Mouse (Mus musculus) hindbrain, embryonic 11.5 days (tissue): ENCODE results near the gene Hnrnpul2. TPM values are rescaled to one million over a fixed set of nuclear protein-coding genes. Genes with fewer than 3 reads are reported as not detected.

ENCODE experiments used
- ATAC-seq: fragments of 200-750 bp; cut with Nextera tagmentation; 2 replicates; pipeline ENCODE4 v1.8.0; 2017; ENCODE audit warnings: mild to moderate bottlenecking, moderate TSS enrichment, moderate library complexity; ENCODE audit not compliant: low FRiP score
- DNase-seq: peaks from one replicate; pipeline ENCODE4 v3.0.0-alpha.2; 2015; ENCODE audit warnings: low spot score
- H3K27ac ChIP-seq: fragments of 300-500 bp; sonication (generic); 2 replicates; pipeline ENCODE4 v1.5.1; 2014; ENCODE audit warnings: mild to moderate bottlenecking, low read depth, low read length
- H3K27me3 ChIP-seq: fragments of 300-500 bp; sonication (generic); 2 replicates; pipeline ENCODE4 v1.6.1; 2014; ENCODE audit warnings: mild to moderate bottlenecking, low read length, moderate library complexity, mixed read lengths; ENCODE audit not compliant: control insufficient read depth, insufficient read depth
- H3K36me3 ChIP-seq: fragments of 300-500 bp; sonication (generic); 2 replicates; pipeline ENCODE4 v1.6.1; 2014; ENCODE audit warnings: mild to moderate bottlenecking, low read length, moderate library complexity, mixed read lengths; ENCODE audit not compliant: control insufficient read depth, insufficient read depth
- H3K4me1 ChIP-seq: fragments of 300-500 bp; sonication (generic); replicated peaks from 2 replicates; pipeline ENCODE4 v1.6.1; 2014; ENCODE audit warnings: low read length, mixed read lengths; ENCODE audit not compliant: control insufficient read depth, insufficient read depth
- H3K4me2 ChIP-seq: fragments of 300-500 bp; sonication (generic); replicated peaks from 2 replicates; pipeline ENCODE4 v1.6.1; 2014; ENCODE audit warnings: mild to moderate bottlenecking, low read depth, low read length
- H3K4me3 ChIP-seq: fragments of 300-500 bp; sonication (generic); 2 replicates; pipeline ENCODE4 v1.5.1; 2014; ENCODE audit warnings: low read depth, low read length
- H3K9ac ChIP-seq: fragments of 300-500 bp; sonication (generic); 2 replicates; pipeline ENCODE4 v1.6.1; 2014; ENCODE audit warnings: low read depth, low read length
- H3K9me3 ChIP-seq: fragments of 300-500 bp; sonication (generic); 2 replicates; pipeline ENCODE4 v1.6.1; 2016; ENCODE audit warnings: low read length; ENCODE audit not compliant: control insufficient read depth
- WGBS: fragments of 180-500 bp; shearing (Covaris S2); extraction: QIAGEN DNeasy Blood & Tissue Kit; methylation state at CpG from one replicate; pipeline ENCODE4 v1.1.7; 2014; 5-methylcytosine and 5-hydroxymethylcytosine counted together
- polyA plus RNA-seq: library from polyadenylated mRNA; unstranded; fragments of >200 nt; fragmentation: Nextera tagmentation; extraction: Ambion mirVana; gene quantifications from 2 replicates; pipeline ENCODE4 v1.2.1, GENCODE M21; 2014

Gene Hnrnpul2
- polyA plus RNA-seq, 1 experiment from 2014 or later, result 10.1 TPM

- DNase-seq (peak; percentile 74), ATAC-seq (peak; percentile 29)
- Histone ChIP-seq H3K4me3 (peak overlapping the region; percentile 48), H3K27me3 (no peaks in the 10 kb centered on the region), H3K4me2 (peak overlapping the region; percentile 82), H3K27ac (peak overlapping the region; percentile 97), H3K9ac (peak overlapping the region; percentile 56), H3K4me1 (peaks cover 6% of the 10 kb centered on the region; the same call in 1 of the 2 replicates), H3K9me3 (no peaks in the 10 kb centered on the region), H3K36me3 (no peaks in the 10 kb centered on the region)
- 20% methylated on average over 29 of the region's 29 CpGs for WGBS
Observed at GRCm38 (mm10) chr19:8839908-8840791, 20.3 kb downstream of the Hnrnpul2 start.

GRCm38 (mm10) chr19:8841012-8841411 is 21.2 kb downstream of the Hnrnpul2 start:
- peak overlapping the region; percentile 48; the same call in 1 of the 2 replicates for H3K4me3 ChIP-seq
- H3K36me3 ChIP-seq, result no peaks in the 10 kb centered on the region
- no peak for DNase-seq
- no peak for ATAC-seq
- H3K27me3 ChIP-seq, result no peaks in the 10 kb centered on the region
- peak overlapping the region; percentile 82 for H3K4me2 ChIP-seq
- H3K4me1 ChIP-seq, result peaks cover 6% of the 10 kb centered on the region; the same call in 1 of the 2 replicates
- 0 out of 2 replicates have a peak overlapping the region, but pooled peaks have one; percentile 97 for H3K27ac ChIP-seq
- H3K9ac ChIP-seq, result no peak overlapping the region
- WGBS, result 92% methylated on average over 7 of the region's 7 CpGs
- H3K9me3 ChIP-seq, result no peaks in the 10 kb centered on the region

GRCm38 (mm10) chr19:8842961-8843360 is 23.2 kb downstream of the Hnrnpul2 start:
- Histone ChIP-seq H3K36me3 (0 out of 2 replicates have a peak, but pooled peaks cover 9% of the 10 kb centered on the region), H3K9ac (no peak overlapping the region), H3K4me1 (peaks cover 6% of the 10 kb centered on the region; the same call in 1 of the 2 replicates), H3K4me3 (no peak overlapping the region), H3K27ac (no peak overlapping the region), H3K4me2 (no peak overlapping the region), H3K9me3 (no peaks in the 10 kb centered on the region), H3K27me3 (no peaks in the 10 kb centered on the region)
- ATAC-seq, result no peak
- 91% methylated on average over 6 of the region's 6 CpGs for WGBS
- no peak for DNase-seq

GRCm38 (mm10) chr19:8844371-8845129 is 24.7 kb downstream of the Hnrnpul2 start:
- 73% methylated on average over 5 of the region's 5 CpGs for WGBS
- H3K4me3 ChIP-seq, result no peak overlapping the region
- no peaks in the 10 kb centered on the region for H3K9me3 ChIP-seq
- H3K36me3 ChIP-seq, result 0 out of 2 replicates have a peak, but pooled peaks cover 9% of the 10 kb centered on the region
- no peak overlapping the region for H3K9ac ChIP-seq
- DNase-seq (peak; percentile 86), ATAC-seq (no peak)
- no peak overlapping the region for H3K27ac ChIP-seq
- H3K4me1 ChIP-seq, result peaks cover 6% of the 10 kb centered on the region; the same call in 1 of the 2 replicates
- H3K27me3 ChIP-seq, result no peaks in the 10 kb centered on the region
- H3K4me2 ChIP-seq, result no peak overlapping the region

- ATAC-seq (no peak), DNase-seq (no peak)
- Histone ChIP-seq H3K27me3 (no peaks in the 10 kb centered on the region), H3K4me2 (no peak overlapping the region), H3K9ac (no peak overlapping the region), H3K9me3 (no peaks in the 10 kb centered on the region), H3K36me3 (0 out of 2 replicates have a peak, but pooled peaks cover 9% of the 10 kb centered on the region), H3K4me1 (no peaks in the 10 kb centered on the region; the same call in 1 of the 2 replicates), H3K27ac (no peak overlapping the region), H3K4me3 (no peak overlapping the region)
- WGBS, result 68% methylated on average over 5 of the region's 5 CpGs
Observed at GRCm38 (mm10) chr19:8848356-8848755, 28.5 kb downstream of the Hnrnpul2 start.

- H3K27me3 ChIP-seq, result no peaks in the 10 kb centered on the region
- H3K27ac ChIP-seq, result no peak within 1 kb of the TSS
- H3K4me1 ChIP-seq, result no peaks in the 10 kb centered on the region; the same call in 1 of the 2 replicates
- no peak within 1 kb of the TSS for H3K4me2 ChIP-seq
- 0 out of 2 replicates have a peak, but pooled peaks cover 9% of the 10 kb centered on the region for H3K36me3 ChIP-seq
- 24% methylated on average over 7 of the region's 7 CpGs for WGBS
- no peak within 1 kb of the TSS for H3K4me3 ChIP-seq
- ATAC-seq (no peak), DNase-seq (peak; percentile 37)
- H3K9me3 ChIP-seq, result no peaks in the 10 kb centered on the region
- no peak within 1 kb of the TSS for H3K9ac ChIP-seq
Observed at GRCm38 (mm10) chr19:8850402-8850901, 30.6 kb downstream of the Hnrnpul2 start, which contains the start of gene Lrrn4cl. Gene Lrrn4cl, plus strand, starts transcription at chr19:8850768.

GRCm38 (mm10) chr19:8851639-8852038 is 31.8 kb downstream of the Hnrnpul2 start:
- Histone ChIP-seq H3K4me3 (no peak overlapping the region), H3K9ac (no peak overlapping the region), H3K4me1 (no peaks in the 10 kb centered on the region; the same call in 1 of the 2 replicates), H3K27me3 (no peaks in the 10 kb centered on the region), H3K36me3 (0 out of 2 replicates have a peak, but pooled peaks cover 5% of the 10 kb centered on the region), H3K4me2 (no peak overlapping the region), H3K27ac (no peak overlapping the region), H3K9me3 (no peaks in the 10 kb centered on the region)
- ATAC-seq (no peak), DNase-seq (no peak)
- 55% methylated on average over 7 of the region's 7 CpGs for WGBS

GRCm38 (mm10) chr19:8852236-8852928 is 32.6 kb downstream of the Hnrnpul2 start:
- WGBS, result 60% methylated on average over 10 of the region's 10 CpGs
- H3K36me3 ChIP-seq, result 0 out of 2 replicates have a peak, but pooled peaks cover 1% of the 10 kb centered on the region
- no peak overlapping the region for H3K27ac ChIP-seq
- no peak overlapping the region for H3K9ac ChIP-seq
- H3K9me3 ChIP-seq, result no peaks in the 10 kb centered on the region
- H3K4me3 ChIP-seq, result no peak overlapping the region
- no peaks in the 10 kb centered on the region for H3K27me3 ChIP-seq
- ATAC-seq, result no peak
- DNase-seq, result no peak
- H3K4me2 ChIP-seq, result no peak overlapping the region
- H3K4me1 ChIP-seq, result no peaks in the 10 kb centered on the region; the same call in 1 of the 2 replicates
